Mouse (Mus musculus) left cerebral cortex, adult 9 months (tissue): ENCODE data around the gene Defa32.
"Not testable (repeated sequence)": the region's sequence is repeated elsewhere in the genome, so short reads cannot be mapped to it uniquely, and the experiment has no call there.

ENCODE experiments used
- DNase-seq, 2 experiments: peaks; one replicate each; pipeline ENCODE4 v3.0.0; 2022; ENCODE audit warnings: low spot score in 2 of 2

The Defa32 gene

DNA sequence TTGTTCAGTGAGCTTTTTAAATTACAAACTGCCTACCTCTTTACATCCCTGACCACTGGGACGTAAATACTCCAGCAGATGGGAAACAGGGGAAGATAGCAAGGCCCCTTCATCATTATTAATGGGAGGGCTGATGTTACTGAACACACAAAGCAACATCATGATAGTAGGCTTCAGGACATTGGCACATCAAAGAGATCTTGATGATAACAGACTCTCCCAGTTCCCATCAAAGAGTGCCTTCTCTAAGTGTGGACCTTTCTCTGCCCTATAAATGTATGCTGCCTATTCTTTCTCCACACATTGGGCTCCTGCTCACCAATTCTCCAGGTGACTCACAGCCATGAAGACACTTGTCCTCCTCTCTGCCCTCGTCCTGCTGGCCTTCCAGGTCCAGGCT is at the start of gene Defa32:
Gene Defa32, plus strand, starts transcription at position 301 of the 400 bp plus-strand sequence.
- DNase-seq: not testable (repeated sequence)

DNA sequence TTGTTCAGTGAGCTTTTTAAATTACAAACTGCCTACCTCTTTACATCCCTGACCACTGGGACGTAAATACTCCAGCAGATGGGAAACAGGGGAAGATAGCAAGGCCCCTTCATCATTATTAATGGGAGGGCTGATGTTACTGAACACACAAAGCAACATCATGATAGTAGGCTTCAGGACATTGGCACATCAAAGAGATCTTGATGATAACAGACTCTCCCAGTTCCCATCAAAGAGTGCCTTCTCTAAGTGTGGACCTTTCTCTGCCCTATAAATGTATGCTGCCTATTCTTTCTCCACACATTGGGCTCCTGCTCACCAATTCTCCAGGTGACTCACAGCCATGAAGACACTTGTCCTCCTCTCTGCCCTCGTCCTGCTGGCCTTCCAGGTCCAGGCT is 19.9 kb upstream of the Defa32 start, which contains the start of gene Defa20:
Gene Defa20, plus strand, starts transcription at position 301 of the 400 bp plus-strand sequence.
- not testable (repeated sequence) for DNase-seq

DNA sequence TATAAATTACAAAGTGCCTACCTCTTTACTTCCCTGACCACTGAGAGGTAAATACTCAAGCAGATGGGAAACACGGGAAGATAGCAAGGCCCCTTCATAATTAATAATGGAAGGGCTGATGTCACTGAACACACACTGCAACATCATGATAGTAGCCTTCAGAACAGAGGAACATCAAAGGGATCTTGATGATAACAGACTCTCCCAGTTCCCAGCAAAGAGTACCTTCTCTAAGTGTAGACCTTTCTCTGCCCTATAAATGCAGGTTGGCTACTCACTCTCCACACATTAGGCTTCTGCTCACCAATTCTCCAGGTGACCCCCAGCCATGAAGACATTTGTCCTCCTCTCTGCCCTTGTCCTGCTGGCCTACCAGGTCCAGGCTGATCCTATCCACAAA is 36.3 kb downstream of the Defa32 start, which contains the start of gene Defa37:
Gene Defa37, plus strand, starts transcription at position 301 of the 400 bp plus-strand sequence.
- DNase-seq: not testable (repeated sequence)
